8 mouse cellular contexts compared by ENCODE assay signal in the genomic region with DNA sequence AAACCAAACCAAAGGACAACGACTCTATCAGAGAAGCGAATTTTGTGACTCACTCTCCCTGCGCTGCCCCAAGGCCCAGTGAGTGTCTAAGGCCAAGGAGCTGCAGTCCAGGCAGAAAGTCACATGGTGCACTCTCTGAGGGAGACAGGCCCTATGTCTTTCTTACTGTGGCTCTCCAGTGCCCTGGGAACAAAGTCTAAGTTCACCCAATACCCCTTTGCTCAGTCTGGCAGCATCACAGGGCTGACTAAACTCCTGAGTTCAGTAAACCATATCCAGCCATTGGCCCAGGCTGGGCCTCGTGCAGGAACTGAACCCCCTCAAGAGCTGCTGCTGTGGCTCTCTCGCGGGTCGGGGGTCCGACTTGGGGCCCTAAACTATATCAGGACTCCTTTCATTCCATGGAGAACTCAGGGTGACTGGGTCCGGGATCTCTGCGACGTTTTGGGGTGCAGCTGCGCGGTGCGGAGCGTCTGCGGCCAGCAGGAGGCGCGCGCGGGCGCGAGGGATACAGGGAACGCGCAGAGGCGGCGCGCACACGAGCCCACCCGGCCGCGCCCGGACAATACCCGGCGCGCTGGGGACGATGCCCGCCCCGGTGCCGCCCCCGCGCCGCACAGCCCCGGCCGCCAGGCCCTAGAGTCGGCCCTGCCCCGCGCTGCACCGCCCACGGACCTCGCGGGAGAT. TPM values are rescaled to one million over a fixed set of nuclear protein-coding genes. Genes with fewer than 3 reads are reported as not detected.
DNase-seq lines count a peak whose midpoint lies in the region; ATAC-seq and TF ChIP-seq lines count a peak whose summit lies in the region.

A gene (plus strand): TSS at position 522 of the 687 bp plus-strand sequence.

- no peaks in the 10 kb centered on the region for H3K79me2 ChIP-seq in CH12.LX (replicated peaks; ENCODE audit: control insufficient read depth, extremely low read depth, insufficient read depth, poor library complexity, severe bottlenecking)

- H3K27me3 ChIP-seq in CH12.LX (replicated peaks): peaks cover 40% of the 10 kb centered on the region
- no peaks in the 10 kb centered on the region for H3K27me3 ChIP-seq in forebrain, embryonic 14.5 days (replicated peaks; ENCODE audit: control insufficient read depth, insufficient read depth, low read length)
- H3K27me3 ChIP-seq in neural tube, embryonic 14.5 days (ENCODE audit: control insufficient read depth, insufficient read depth, low read length): no peaks in the 10 kb centered on the region; the same call in 1 of the 2 replicates
- no peaks in the 10 kb centered on the region for H3K27me3 ChIP-seq in testis, adult 2 months (ENCODE audit: control insufficient read depth, insufficient read depth, low read length)

- no peak within 1 kb of the TSS for H3K27ac ChIP-seq in CH12.LX (ENCODE audit: insufficient read depth, low read depth)
- H3K27ac ChIP-seq in brown adipose tissue, adult 24 weeks (replicated peaks; ENCODE audit: low read depth, low read length): peak within 1 kb of the TSS; percentile 94
- peak within 1 kb of the TSS; percentile 93 for H3K27ac ChIP-seq in forebrain, embryonic 14.5 days (ENCODE audit: low read depth, low read length)
- peak within 1 kb of the TSS; percentile 88 for H3K27ac ChIP-seq in neural tube, embryonic 14.5 days (ENCODE audit: low read depth, low read length)
- H3K27ac ChIP-seq in testis, adult 2 months (ENCODE audit: control insufficient read depth, insufficient read depth, low read depth, low read length): peak within 1 kb of the TSS; percentile 59

- no peak for TF ChIP-seq EP300 in CH12.LX (IDR thresholded peaks at IDR 0.05; ENCODE audit: low read length)

- H3K9ac ChIP-seq in CH12.LX (ENCODE audit: insufficient read depth, low read depth): peak within 1 kb of the TSS; percentile 62; the same call in 1 of the 2 replicates
- H3K9ac ChIP-seq in forebrain, embryonic 14.5 days (ENCODE audit: low read length): peak within 1 kb of the TSS; percentile 99
- peak within 1 kb of the TSS; percentile 97 for H3K9ac ChIP-seq in neural tube, embryonic 14.5 days (replicated peaks; ENCODE audit: low read depth, low read length)

- 6% methylated on average over 41 of the region's 51 CpGs for WGBS in forebrain, embryonic 14.5 days
- WGBS in large intestine, adult 2 months: 6% methylated on average over 51 of the region's 51 CpGs
- WGBS in neural tube, embryonic 14.5 days: 5% methylated on average over 51 of the region's 51 CpGs

- dilution Hi-C loops in CH12.LX (cut with MboI; ENCODE audit: extremely low pct_ligation_motif_present, extremely low pct_unique_long_range_greater_than_20kb, low sequenced_read_pairs): no loop called here

- no peaks in the 10 kb centered on the region for H3K36me3 ChIP-seq in CH12.LX (replicated peaks in 1 of 2; ENCODE audit: control insufficient read depth in 1 of 2, insufficient read depth in 1 of 2, low read length in 1 of 2)
- H3K36me3 ChIP-seq in forebrain, embryonic 14.5 days (ENCODE audit: control insufficient read depth, insufficient read depth, low read length): no peaks in the 10 kb centered on the region
- H3K36me3 ChIP-seq in neural tube, embryonic 14.5 days (ENCODE audit: control insufficient read depth, insufficient read depth, low read length): no peaks in the 10 kb centered on the region
- no peaks in the 10 kb centered on the region for H3K36me3 ChIP-seq in testis, adult 2 months (ENCODE audit: control insufficient read depth, insufficient read depth, low read length)

- TF ChIP-seq RAD21 in CH12.LX (IDR thresholded peaks at IDR 0.05; ENCODE audit: low read depth, low read length): peak; percentile 6

- H3K4me2 ChIP-seq in CH12.LX (ENCODE audit: insufficient read depth, low read depth, poor library complexity, severe bottlenecking): peak within 1 kb of the TSS; percentile 69
- H3K4me2 ChIP-seq in forebrain, embryonic 14.5 days (ENCODE audit: low read length): peak within 1 kb of the TSS; percentile 94
- peak within 1 kb of the TSS; percentile 80 for H3K4me2 ChIP-seq in neural tube, embryonic 14.5 days (ENCODE audit: low read depth, low read length)

- peaks cover 10 to 38% of the 10 kb centered on the region in 2 experiments for H3K4me1 ChIP-seq in CH12.LX (ENCODE audit: control insufficient read depth in 1 of 2, insufficient read depth in 2 of 2)
- peaks cover 10% of the 10 kb centered on the region for H3K4me1 ChIP-seq in brown adipose tissue, adult 24 weeks (ENCODE audit: control insufficient read depth, insufficient read depth, insufficient read length, low read length)
- H3K4me1 ChIP-seq in forebrain, embryonic 14.5 days (ENCODE audit: control insufficient read depth, insufficient read depth, low read length): peaks cover 11% of the 10 kb centered on the region
- H3K4me1 ChIP-seq in neural tube, embryonic 14.5 days (ENCODE audit: control insufficient read depth, insufficient read depth, low read length): peaks cover 19% of the 10 kb centered on the region
- H3K4me1 ChIP-seq in testis, adult 2 months (ENCODE audit: control insufficient read depth, insufficient read depth, low read length): peaks cover 19% of the 10 kb centered on the region

- in situ Hi-C loops in CH12.LX (cut with MboI; ENCODE audit: low pct_ligation_motif_present, low pct_unique_long_range_greater_than_20kb, low sequenced_read_pairs): no loop called here

- no peak for DNase-seq in CH12.LX (ENCODE audit: extremely low read depth)
- peak; percentile 84 for DNase-seq in forebrain, embryonic 14.5 days (ENCODE audit: low spot score)
- DNase-seq in heart, postnatal 10 days: peak; percentile 82 to 89
- DNase-seq in large intestine, adult 2 months (ENCODE audit: low read depth, low spot score): no peak
- DNase-seq in lung, adult 18-20 months: peak; percentile 65 to 68

- TF ChIP-seq POLR2A in CH12.LX (IDR thresholded peaks at IDR 0.05; ENCODE audit: low read depth, low read length): peak; percentile 19; the same call in 1 of the 2 replicates
- TF ChIP-seq POLR2A in testis, adult 2 months (IDR thresholded peaks at IDR 0.05; ENCODE audit: control insufficient read depth, low read depth, low read length): peak; percentile 17; the same call in 1 of the 2 replicates

- intact Hi-C loops in heart, postnatal 10 days (cut with DNase I): loop anchor here (1.0 kb wide), 1 partner anchor 19 kb away; no protein-coding TSS in a partner anchor

- ATAC-seq in forebrain, embryonic 14.5 days: peak; percentile 76
- peak; percentile 73 for ATAC-seq in neural tube, embryonic 14.5 days (ENCODE audit: low read depth)

- H3K4me3 ChIP-seq in CH12.LX (replicated peaks in 1 of 3; ENCODE audit: low read depth in 2 of 3, low read length in 2 of 3, poor library complexity in 1 of 3): peak within 1 kb of the TSS; percentile 37 to 75 (median 54)
- H3K4me3 ChIP-seq in brown adipose tissue, adult 24 weeks (ENCODE audit: insufficient read depth, low read depth, low read length): peak within 1 kb of the TSS; percentile 85
- peak within 1 kb of the TSS; percentile 97 for H3K4me3 ChIP-seq in forebrain, embryonic 14.5 days (ENCODE audit: low read depth, low read length)
- peak within 1 kb of the TSS; percentile 85 for H3K4me3 ChIP-seq in neural tube, embryonic 14.5 days (ENCODE audit: low read depth, low read length)
- H3K4me3 ChIP-seq in testis, adult 2 months (ENCODE audit: control insufficient read depth, low read depth, low read length): peak within 1 kb of the TSS; percentile 83

- peak in 1 of 2 experiments; percentile 76; a peak in 2 of 4 replicates for TF ChIP-seq CTCF in CH12.LX (conservative IDR thresholded peaks at IDR 0.05 in 1 of 2, IDR thresholded peaks at IDR 0.05 in 1 of 2; ENCODE audit: low read depth in 2 of 2, low read length in 2 of 2)
- TF ChIP-seq CTCF in testis, adult 2 months (IDR thresholded peaks at IDR 0.05; ENCODE audit: control insufficient read depth, insufficient read depth, insufficient replicate concordance, low read depth, low read length): peak; percentile 68; the same call in 1 of the 2 replicates

- peaks cover 3% of the 10 kb centered on the region for H3K9me3 ChIP-seq in CH12.LX (replicated peaks; ENCODE audit: low read length)
- H3K9me3 ChIP-seq in forebrain, embryonic 14.5 days (replicated peaks; ENCODE audit: control insufficient read depth, low read length): no peaks in the 10 kb centered on the region
- H3K9me3 ChIP-seq in neural tube, embryonic 14.5 days (ENCODE audit: control insufficient read depth, low read length): no peaks in the 10 kb centered on the region

TF ChIP-seq in CH12.LX, 34 proteins besides CTCF, POLR2A, EP300 and RAD21 (continues in another document):
- TF ChIP-seq JUND (conservative IDR thresholded peaks at IDR 0.05; ENCODE audit: low read depth, low read length) (no peak), ZC3H11A (IDR thresholded peaks at IDR 0.05; ENCODE audit: low read depth, low read length) (no peak), KAT2A (IDR thresholded peaks at IDR 0.05; ENCODE audit: insufficient replicate concordance, low read length) (no peak), MEF2A (IDR thresholded peaks at IDR 0.05; ENCODE audit: borderline replicate concordance, low read depth, low read length) (peak; percentile 33; the same call in 1 of the 2 replicates), ZKSCAN1 (IDR thresholded peaks at IDR 0.05; ENCODE audit: borderline replicate concordance, low read depth, low read length) (no peak), USF1 (IDR thresholded peaks at IDR 0.05; ENCODE audit: low read depth, low read length) (no peak), POLR2AphosphoS2 (IDR thresholded peaks at IDR 0.05; ENCODE audit: low read depth, low read length) (no peak), IRF4 (IDR thresholded peaks at IDR 0.05; ENCODE audit: low read depth, low read length) (0 out of 2 replicates have a peak, but pooled peaks have one; percentile 6), HCFC1 (IDR thresholded peaks at IDR 0.05; ENCODE audit: low read depth, low read length) (no peak), UBTF (IDR thresholded peaks at IDR 0.05; ENCODE audit: low read depth, low read length) (no peak), JUN (IDR thresholded peaks at IDR 0.05; ENCODE audit: insufficient read depth, low read depth, low read length) (no peak), USF2 (conservative IDR thresholded peaks at IDR 0.05; ENCODE audit: low read depth, low read length) (no peak), SMC3 (IDR thresholded peaks at IDR 0.05; ENCODE audit: low read depth, low read length) (peak; percentile 64), NRF1 (IDR thresholded peaks at IDR 0.05; ENCODE audit: low read depth, low read length) (peak; percentile 60)

RNA-seq across cellular contexts. Expression of the gene that starts here (rescaled TPM):
- 3.1 and 5.3 TPM in 2 replicates for total RNA-seq in CH12.LX (2012; rRNA removed)
- 0.36 and 0.78 TPM in 2 replicates for total RNA-seq in CH12.LX (2014; rRNA removed)
- 1.5 and 2.5 TPM in 2 replicates for polyA plus RNA-seq in CH12.LX (2012; ENCODE audit: insufficient read length, low read depth)
- 12.4 and 18.7 TPM in 2 replicates for polyA plus RNA-seq in brown adipose tissue, adult 24 weeks (2012; ENCODE audit: insufficient read depth, insufficient read length, missing spikeins)
- 182 and 257 TPM in 2 replicates for polyA plus RNA-seq in forebrain, embryonic 14.5 days (2014; fragmentation: Nextera tagmentation; extraction: Ambion mirVana)
- 100 to 1,000 TPM in 1 of 2 experiments, 10 to 100 TPM in 1; 90.8 to 103 TPM for total RNA-seq in heart, postnatal 10 days (2021)
- polyA plus RNA-seq in large intestine, adult 2 months (2012; rRNA removed): 15.4 and 17.6 TPM in 2 replicates
- 233 and 247 TPM in 2 replicates for polyA plus RNA-seq in neural tube, embryonic 14.5 days (2014; fragmentation: Nextera tagmentation; extraction: Ambion mirVana)
- 8.1 and 9.1 TPM in 2 replicates for polyA plus RNA-seq in testis, adult 2 months (2012; rRNA removed)

Comparison
In these comparisons a context has a peak if more than half of its experiments do, and no peak if none do; other contexts are left out.
1. RNA of the gene that starts here (total RNA-seq): 90.8 to 103 TPM in heart, postnatal 10 days; 0.36 to 5.3 TPM in CH12.LX; every median in the first group is over 10 times any median in the second.
2. DNase-seq: peak in forebrain, embryonic 14.5 days (single experiment), heart, postnatal 10 days (2 of 2) and lung, adult 18-20 months (2 of 2); none in CH12.LX (single experiment) and large intestine, adult 2 months (single experiment).
3. Peak in every context shown above with its lines, with median percentiles within 50 percentile points of each other: H3K4me2 ChIP-seq, H3K4me3 ChIP-seq and H3K9ac ChIP-seq.